Mouse (Mus musculus): ENCODE measurements around the gene Selplg. TPM values are rescaled to one million over a fixed set of nuclear protein-coding genes. Genes with fewer than 3 reads are reported as not detected.
"Not testable (repeated sequence)": the region's sequence is repeated elsewhere in the genome, so short reads cannot be mapped to it uniquely, and the experiment has no call there.

The Selplg gene
- polyA plus RNA-seq, 1 experiment from 2014 or later: 1.2 TPM

- peaks cover 13% of the 10 kb centered on the region for H3K36me3 ChIP-seq
- H3K9ac ChIP-seq (replicated peaks): no peak overlapping the region
- H3K27me3 ChIP-seq: peaks cover 21% of the 10 kb centered on the region
- no peak overlapping the region for H3K4me3 ChIP-seq (replicated peaks)
- H3K27ac ChIP-seq: no peak overlapping the region
- no peak overlapping the region for H3K4me2 ChIP-seq (replicated peaks)
- no peak for ATAC-seq
- no peaks in the 10 kb centered on the region for H3K4me1 ChIP-seq (replicated peaks)
- no peaks in the 10 kb centered on the region for H3K9me3 ChIP-seq
- 87% methylated on average over 7 of the region's 7 CpGs for WGBS
Observed at GRCm38 (mm10) chr5:113782624-113783023, 49.8 kb downstream of the Selplg start.

DNA sequence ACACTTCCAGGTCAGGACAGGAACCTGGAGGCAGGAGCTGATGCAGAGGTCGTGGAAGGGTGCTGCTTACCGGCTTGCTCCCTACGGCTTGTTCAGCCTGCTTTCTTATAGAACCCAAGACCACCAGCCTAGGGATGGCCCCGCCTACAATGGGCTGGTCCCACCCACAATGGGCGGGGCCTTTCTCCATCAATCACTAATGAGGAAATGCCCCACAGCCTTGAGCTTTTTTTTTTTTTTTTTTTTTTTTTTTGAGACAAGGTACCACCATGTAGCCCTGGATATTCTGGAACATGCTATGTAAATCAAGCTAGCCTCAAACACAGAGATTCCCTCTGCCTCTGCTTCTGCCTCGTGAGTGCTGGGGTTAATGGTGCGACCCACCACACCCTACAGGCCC lies 50.6 kb downstream of the Selplg start:
- no peak overlapping the region for H3K27ac ChIP-seq
- H3K9ac ChIP-seq (replicated peaks): no peak overlapping the region
- no peak overlapping the region for H3K4me3 ChIP-seq (replicated peaks)
- H3K4me1 ChIP-seq (replicated peaks): no peaks in the 10 kb centered on the region
- 84% methylated on average over 7 of the region's 7 CpGs for WGBS
- H3K27me3 ChIP-seq: peaks cover 21% of the 10 kb centered on the region
- no peaks in the 10 kb centered on the region for H3K9me3 ChIP-seq
- no peak for ATAC-seq
- H3K4me2 ChIP-seq (replicated peaks): no peak overlapping the region
- peaks cover 20% of the 10 kb centered on the region for H3K36me3 ChIP-seq

GRCm38 (mm10) chr5:113781254-113781653 lies 51.2 kb downstream of the Selplg start:
- peaks cover 21% of the 10 kb centered on the region for H3K27me3 ChIP-seq
- H3K27ac ChIP-seq: no peak overlapping the region
- ATAC-seq: no peak
- no peaks in the 10 kb centered on the region for H3K9me3 ChIP-seq
- no peak overlapping the region for H3K9ac ChIP-seq (replicated peaks)
- WGBS: 85% methylated on average over 7 of the region's 7 CpGs
- no peak overlapping the region for H3K4me3 ChIP-seq (replicated peaks)
- peaks cover 26% of the 10 kb centered on the region for H3K36me3 ChIP-seq
- no peaks in the 10 kb centered on the region for H3K4me1 ChIP-seq (replicated peaks)
- no peak overlapping the region for H3K4me2 ChIP-seq (replicated peaks)

GRCm38 (mm10) chr5:113780763-113781162 lies 51.7 kb downstream of the Selplg start:
- 90% methylated on average over 5 of the region's 5 CpGs for WGBS
- Histone ChIP-seq H3K9me3 (no peaks in the 10 kb centered on the region), H3K4me3 (replicated peaks) (no peak overlapping the region), H3K36me3 (peaks cover 31% of the 10 kb centered on the region), H3K4me2 (replicated peaks) (no peak overlapping the region), H3K27ac (no peak overlapping the region), H3K27me3 (peaks cover 21% of the 10 kb centered on the region), H3K4me1 (replicated peaks) (no peaks in the 10 kb centered on the region), H3K9ac (replicated peaks) (no peak overlapping the region)
- ATAC-seq: no peak

DNA sequence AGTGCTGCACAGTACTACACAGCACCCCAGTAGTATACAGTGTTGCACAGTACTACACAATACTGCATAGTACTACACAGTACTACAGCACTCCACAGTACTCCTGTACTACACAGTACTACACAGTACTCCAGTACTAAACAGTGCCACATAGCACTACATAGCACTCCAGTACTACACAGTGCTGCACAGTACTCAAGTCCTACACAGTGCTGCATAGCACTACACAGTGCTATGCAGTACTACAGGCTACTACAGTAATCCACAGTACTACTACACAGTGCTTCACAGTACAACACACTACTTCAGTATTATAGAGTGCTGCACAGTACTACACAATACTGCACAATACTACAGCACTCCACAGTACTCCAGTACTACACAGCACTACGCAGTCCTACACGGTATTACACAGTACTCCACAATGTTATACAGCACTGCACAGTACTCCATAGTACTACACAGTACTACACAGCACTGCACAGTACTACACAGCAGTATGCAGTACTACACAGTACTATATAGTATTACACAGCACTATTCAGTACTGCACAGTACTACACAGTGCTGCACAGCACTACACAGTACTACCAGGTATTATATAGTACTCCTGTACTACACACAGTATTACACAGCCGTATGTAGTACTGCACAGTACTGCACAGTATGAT lies 52.2 kb downstream of the Selplg start:
- H3K4me2 ChIP-seq (replicated peaks): no peak overlapping the region
- WGBS: 96% methylated on average over 3 of the region's 3 CpGs
- peaks cover 21% of the 10 kb centered on the region for H3K27me3 ChIP-seq

GRCm38 (mm10) chr5:113779569-113779968 lies 52.9 kb downstream of the Selplg start:
- H3K9ac ChIP-seq (replicated peaks): no peak overlapping the region
- ATAC-seq: no peak
- 83% methylated on average over 5 of the region's 5 CpGs for WGBS
- peaks cover 19% of the 10 kb centered on the region for H3K27me3 ChIP-seq
- no peaks in the 10 kb centered on the region for H3K9me3 ChIP-seq
- H3K4me1 ChIP-seq (replicated peaks): no peaks in the 10 kb centered on the region
- peaks cover 43% of the 10 kb centered on the region for H3K36me3 ChIP-seq
- H3K4me3 ChIP-seq (replicated peaks): no peak overlapping the region
- no peak overlapping the region for H3K4me2 ChIP-seq (replicated peaks)
- H3K27ac ChIP-seq: no peak overlapping the region

More for the DNA sequence above, 52.2 kb downstream of the Selplg start:
- H3K36me3 ChIP-seq: peaks cover 36% of the 10 kb centered on the region
- H3K4me3 ChIP-seq (replicated peaks): no peak overlapping the region
- H3K4me1 ChIP-seq (replicated peaks): no peaks in the 10 kb centered on the region
- no peak overlapping the region for H3K9ac ChIP-seq (replicated peaks)
- H3K9me3 ChIP-seq: no peaks in the 10 kb centered on the region
- no peak overlapping the region for H3K27ac ChIP-seq
- ATAC-seq: peak; percentile 40; the same call in 1 of the 2 replicates

DNA sequence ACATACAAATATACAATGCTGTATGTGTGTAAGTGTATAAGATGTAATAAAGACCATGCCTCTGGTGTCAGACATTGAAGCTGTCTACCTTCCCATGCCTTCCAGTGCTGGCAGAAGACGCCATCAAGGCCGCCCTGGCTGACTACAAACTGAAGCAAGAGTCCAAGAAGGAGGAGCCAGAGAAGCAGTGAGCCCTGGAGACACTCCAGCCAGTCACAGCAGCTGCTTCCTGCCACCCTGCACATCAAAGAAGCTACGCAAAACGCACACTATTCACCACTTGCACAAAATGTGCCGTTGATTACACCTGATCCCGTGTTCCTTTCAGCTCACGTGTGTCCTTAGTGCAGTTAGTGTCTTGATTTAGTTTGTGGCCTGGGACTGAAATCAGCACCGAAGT lies 54.7 kb downstream of the Selplg start:
- peaks cover 12% of the 10 kb centered on the region for H3K4me1 ChIP-seq (replicated peaks)
- peaks cover 47% of the 10 kb centered on the region for H3K36me3 ChIP-seq
- H3K4me3 ChIP-seq (replicated peaks); H3K4me2 ChIP-seq (replicated peaks); H3K27ac ChIP-seq; H3K27me3 ChIP-seq; ATAC-seq; H3K9me3 ChIP-seq; H3K9ac ChIP-seq (replicated peaks): not testable (repeated sequence)
- WGBS: 93% methylated on average over 8 of the region's 8 CpGs

DNA sequence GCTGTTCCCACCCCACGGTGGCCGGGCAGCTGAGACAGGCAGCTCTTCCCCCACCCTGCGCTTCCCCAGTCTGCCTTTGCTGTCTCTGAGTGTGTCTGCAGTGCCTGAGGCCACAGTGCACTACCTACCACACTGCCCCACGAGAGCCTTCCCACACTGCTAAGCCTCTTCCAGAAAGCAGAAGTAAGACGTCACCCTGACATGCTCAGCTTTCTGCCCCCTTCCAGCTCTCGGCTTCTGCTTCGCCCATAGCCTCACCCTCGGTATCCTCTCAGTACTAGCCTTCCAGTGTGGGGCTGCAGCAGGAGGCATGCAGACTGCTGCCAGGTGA lies 55.6 kb downstream of the Selplg start:
- no peaks in the 10 kb centered on the region for H3K27me3 ChIP-seq
- peaks cover 12% of the 10 kb centered on the region for H3K4me1 ChIP-seq (replicated peaks)
- WGBS: 87% methylated on average over 8 of the region's 8 CpGs
- peaks cover 47% of the 10 kb centered on the region for H3K36me3 ChIP-seq
- ATAC-seq: no peak
- H3K4me2 ChIP-seq (replicated peaks): no peak overlapping the region
- H3K27ac ChIP-seq: no peak overlapping the region
- H3K9ac ChIP-seq (replicated peaks): no peak overlapping the region
- no peak overlapping the region for H3K4me3 ChIP-seq (replicated peaks)
- no peaks in the 10 kb centered on the region for H3K9me3 ChIP-seq

GRCm38 (mm10) chr5:113776128-113776895 lies 56.1 kb downstream of the Selplg start:
- WGBS: 90% methylated on average over 15 of the region's 15 CpGs
- no peaks in the 10 kb centered on the region for H3K27me3 ChIP-seq
- peaks cover 47% of the 10 kb centered on the region for H3K36me3 ChIP-seq
- H3K9me3 ChIP-seq: no peaks in the 10 kb centered on the region
- ATAC-seq: no peak
- no peak overlapping the region for H3K4me3 ChIP-seq (replicated peaks)
- no peak overlapping the region for H3K4me2 ChIP-seq (replicated peaks)
- no peak overlapping the region for H3K9ac ChIP-seq (replicated peaks)
- no peak overlapping the region for H3K27ac ChIP-seq
- H3K4me1 ChIP-seq (replicated peaks): peaks cover 12% of the 10 kb centered on the region

DNA sequence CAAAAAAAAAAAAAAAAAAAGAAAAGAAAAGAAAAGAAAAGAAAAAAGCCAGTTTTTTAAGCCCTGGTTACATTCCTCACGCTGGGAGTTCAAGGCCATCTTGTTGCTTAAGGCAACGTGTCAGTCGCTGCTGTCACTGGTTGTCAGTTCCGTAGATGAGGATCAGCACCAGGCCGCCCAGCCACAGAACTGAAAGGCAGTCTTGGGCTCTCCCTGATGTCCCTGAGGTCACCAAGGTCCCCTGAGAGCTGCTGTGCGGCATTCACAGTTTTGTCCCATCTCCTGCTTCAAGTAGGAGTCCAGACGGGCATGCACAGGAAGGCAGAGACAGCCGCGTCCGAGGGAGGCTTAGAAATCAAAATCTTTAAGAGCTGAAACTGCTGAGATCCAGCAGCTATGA lies 56.9 kb downstream of the Selplg start:
- 91% methylated on average over 10 of the region's 10 CpGs for WGBS
- no peak overlapping the region for H3K27ac ChIP-seq
- no peak for ATAC-seq
- H3K4me1 ChIP-seq (replicated peaks): peaks cover 14% of the 10 kb centered on the region
- no peak overlapping the region for H3K4me2 ChIP-seq (replicated peaks)
- H3K36me3 ChIP-seq: peaks cover 47% of the 10 kb centered on the region
- no peak overlapping the region for H3K4me3 ChIP-seq (replicated peaks)
- H3K27me3 ChIP-seq: no peaks in the 10 kb centered on the region
- H3K9ac ChIP-seq (replicated peaks): no peak overlapping the region
- no peaks in the 10 kb centered on the region for H3K9me3 ChIP-seq

- Histone ChIP-seq H3K9me3 (no peaks in the 10 kb centered on the region), H3K36me3 (peaks cover 46% of the 10 kb centered on the region), H3K4me1 (replicated peaks) (peaks cover 33% of the 10 kb centered on the region), H3K27ac (no peak overlapping the region), H3K27me3 (no peaks in the 10 kb centered on the region), H3K4me3 (replicated peaks) (peak overlapping the region; percentile 86), H3K9ac (replicated peaks) (peak overlapping the region; percentile 88), H3K4me2 (replicated peaks) (peak overlapping the region; percentile 96)
- no peak for ATAC-seq
- under 1% methylated on average over 7 of the region's 7 CpGs for WGBS
Observed at GRCm38 (mm10) chr5:113773664-113774063, 58.8 kb downstream of the Selplg start.

GRCm38 (mm10) chr5:113772905-113773519 lies 59.4 kb downstream of the Selplg start:
- H3K4me2 ChIP-seq (replicated peaks): peak overlapping the region; percentile 96
- 4% methylated on average over 21 of the region's 38 CpGs for WGBS
- peak; percentile 69 for ATAC-seq
- peak overlapping the region; percentile 95 for H3K27ac ChIP-seq
- H3K4me3 ChIP-seq (replicated peaks): peak overlapping the region; percentile 86
- H3K9me3 ChIP-seq: no peaks in the 10 kb centered on the region
- no peaks in the 10 kb centered on the region for H3K27me3 ChIP-seq
- H3K36me3 ChIP-seq: peaks cover 46% of the 10 kb centered on the region
- H3K4me1 ChIP-seq (replicated peaks): peaks cover 35% of the 10 kb centered on the region
- peak overlapping the region; percentile 88 for H3K9ac ChIP-seq (replicated peaks)

All from midbrain, embryonic 13.5 days (tissue).